ENCODE assay signal across 19 mouse cellular contexts in the genomic region with DNA sequence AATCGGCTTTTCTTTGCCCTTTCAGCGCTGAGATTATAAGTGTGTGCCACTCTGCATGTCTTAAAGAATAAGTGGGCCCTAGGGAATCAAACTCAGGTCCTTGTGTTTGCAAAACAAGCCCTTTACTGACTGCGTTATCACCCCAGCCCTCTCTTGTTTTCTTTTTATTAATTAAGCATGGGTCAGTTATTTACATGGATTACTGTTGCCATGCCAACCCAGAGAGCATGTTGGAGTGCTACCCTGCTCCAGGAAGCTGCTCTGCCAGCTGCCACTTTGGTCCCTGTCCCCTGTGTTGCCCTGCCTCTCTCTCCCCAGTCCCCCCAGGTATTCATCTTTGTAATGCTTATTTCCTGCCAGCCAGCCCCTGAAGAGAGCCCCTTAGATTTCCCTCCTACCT. TPM values are rescaled to one million over a fixed set of nuclear protein-coding genes. Genes with fewer than 3 reads are reported as not detected.
DNase-seq lines count a peak whose midpoint lies in the region; ATAC-seq lines count a peak whose summit lies in the region.
"Had no signal": no experiment of that assay in that cellular context is flagged by ENCODE, and none has a peak within 500 bp of the region (broad histone marks: within the 10 kb centered on the region; RNA-seq: fewer than 3 reads in every experiment).

No protein-coding gene starts in this region.

- no peaks in the 10 kb centered on the region for H3K9me3 ChIP-seq in hindbrain, embryonic 15.5 days
- no peaks in the 10 kb centered on the region for H3K9me3 ChIP-seq in hindbrain, embryonic 13.5 days
- no peaks in the 10 kb centered on the region for H3K9me3 ChIP-seq in midbrain, embryonic 13.5 days
- no peaks in the 10 kb centered on the region for H3K9me3 ChIP-seq in midbrain, embryonic 16.5 days (replicated peaks; ENCODE audit: control insufficient read depth, low read length, poor library complexity, severe bottlenecking)
- H3K9me3 ChIP-seq: embryonic facial prominence, embryonic 10.5 days; embryonic facial prominence, embryonic 12.5 days; forebrain, embryonic 15.5 days had no signal

- WGBS in hindbrain, embryonic 15.5 days: 27% methylated on average over 3 of the region's 3 CpGs
- WGBS in hindbrain, embryonic 13.5 days: 40% methylated on average over 3 of the region's 3 CpGs
- WGBS in midbrain, embryonic 13.5 days: 17% methylated on average over 3 of the region's 3 CpGs
- WGBS in midbrain, embryonic 16.5 days: 14% methylated on average over 3 of the region's 3 CpGs

- DNase-seq in retina, postnatal 1 day: peak; percentile 78
- DNase-seq in retina, embryonic 14.5 days (ENCODE audit: low spot score): no peak
- no peak for DNase-seq in ovary, postnatal 10 days (ENCODE audit: low spot score)
- DNase-seq: adrenal gland, adult 2 months; adrenal gland, postnatal 10 days; adrenal gland, postnatal 25 days; cerebellum, adult 11-12 months; cerebellum, adult 2 months; cerebellum, adult 9-10 months; cerebellum, postnatal 10 days; cerebellum, postnatal 25 days; forebrain, postnatal 0 days had no signal

- no peaks in the 10 kb centered on the region for H3K36me3 ChIP-seq in hindbrain, embryonic 15.5 days
- H3K36me3 ChIP-seq in hindbrain, embryonic 13.5 days: no peaks in the 10 kb centered on the region
- no peaks in the 10 kb centered on the region for H3K36me3 ChIP-seq in midbrain, embryonic 13.5 days
- no peaks in the 10 kb centered on the region for H3K36me3 ChIP-seq in midbrain, embryonic 16.5 days (ENCODE audit: control insufficient read depth, insufficient read depth, low read length)
- H3K36me3 ChIP-seq: embryonic facial prominence, embryonic 10.5 days; embryonic facial prominence, embryonic 12.5 days; forebrain, embryonic 15.5 days had no signal

- ATAC-seq in hindbrain, embryonic 15.5 days (ENCODE audit: low FRiP score, low read depth): 0 out of 2 replicates have a peak, but pooled peaks have one; percentile 42
- ATAC-seq in hindbrain, embryonic 13.5 days (ENCODE audit: low FRiP score): no peak
- ATAC-seq in midbrain, embryonic 13.5 days: peak; percentile 66; the same call in 1 of the 2 replicates
- ATAC-seq in midbrain, embryonic 16.5 days: no peak
- ATAC-seq: forebrain, embryonic 15.5 days; forebrain, postnatal 0 days had no signal

- H3K27me3 ChIP-seq in hindbrain, embryonic 15.5 days: no peaks in the 10 kb centered on the region
- no peaks in the 10 kb centered on the region; the same call in 1 of the 2 replicates for H3K27me3 ChIP-seq in hindbrain, embryonic 13.5 days
- peaks cover 5% of the 10 kb centered on the region for H3K27me3 ChIP-seq in midbrain, embryonic 13.5 days
- no peaks in the 10 kb centered on the region for H3K27me3 ChIP-seq in midbrain, embryonic 16.5 days (ENCODE audit: control insufficient read depth, insufficient read depth, low read depth, low read length)
- H3K27me3 ChIP-seq: embryonic facial prominence, embryonic 12.5 days; forebrain, embryonic 15.5 days had no signal

- H3K27ac ChIP-seq in hindbrain, embryonic 15.5 days (replicated peaks): no peak overlapping the region
- no peak overlapping the region for H3K27ac ChIP-seq in hindbrain, embryonic 13.5 days
- H3K27ac ChIP-seq in midbrain, embryonic 13.5 days: no peak overlapping the region
- H3K27ac ChIP-seq in midbrain, embryonic 16.5 days (ENCODE audit: low read length): no peak overlapping the region
- H3K27ac ChIP-seq: embryonic facial prominence, embryonic 10.5 days; embryonic facial prominence, embryonic 12.5 days; forebrain, embryonic 15.5 days had no signal

- H3K9ac ChIP-seq in hindbrain, embryonic 15.5 days: no peak overlapping the region
- H3K9ac ChIP-seq in hindbrain, embryonic 13.5 days: no peak overlapping the region
- no peak overlapping the region for H3K9ac ChIP-seq in midbrain, embryonic 13.5 days (replicated peaks)
- H3K9ac ChIP-seq in midbrain, embryonic 16.5 days (ENCODE audit: low read depth, low read length): no peak overlapping the region
- H3K9ac ChIP-seq: embryonic facial prominence, embryonic 12.5 days; forebrain, embryonic 15.5 days; forebrain, postnatal 0 days had no signal

- peaks cover 23% of the 10 kb centered on the region for H3K4me1 ChIP-seq in hindbrain, embryonic 15.5 days (replicated peaks)
- H3K4me1 ChIP-seq in hindbrain, embryonic 13.5 days (replicated peaks): peaks cover 28% of the 10 kb centered on the region
- peaks cover 8% of the 10 kb centered on the region for H3K4me1 ChIP-seq in midbrain, embryonic 13.5 days (replicated peaks)
- H3K4me1 ChIP-seq in midbrain, embryonic 16.5 days (ENCODE audit: control insufficient read depth, insufficient read depth, low read length): peaks cover 5% of the 10 kb centered on the region; the same call in 1 of the 2 replicates
- H3K4me1 ChIP-seq: forebrain, embryonic 15.5 days had no signal

- no peak overlapping the region for H3K4me2 ChIP-seq in hindbrain, embryonic 15.5 days
- H3K4me2 ChIP-seq in hindbrain, embryonic 13.5 days: no peak overlapping the region
- no peak overlapping the region for H3K4me2 ChIP-seq in midbrain, embryonic 13.5 days (replicated peaks)
- no peak overlapping the region for H3K4me2 ChIP-seq in midbrain, embryonic 16.5 days (ENCODE audit: low read length)
- H3K4me2 ChIP-seq: embryonic facial prominence, embryonic 12.5 days; forebrain, embryonic 15.5 days had no signal

- no peak overlapping the region for H3K4me3 ChIP-seq in hindbrain, embryonic 15.5 days
- no peak overlapping the region for H3K4me3 ChIP-seq in hindbrain, embryonic 13.5 days
- H3K4me3 ChIP-seq in midbrain, embryonic 13.5 days (replicated peaks): no peak overlapping the region
- H3K4me3 ChIP-seq in midbrain, embryonic 16.5 days (ENCODE audit: low read depth, low read length): no peak overlapping the region
- H3K4me3 ChIP-seq: embryonic facial prominence, embryonic 10.5 days; embryonic facial prominence, embryonic 12.5 days; forebrain, embryonic 15.5 days had no signal

RNA-seq across cellular contexts. Expression of a gene that starts 44.0 kb away (rescaled TPM):
- 4.7 and 4.9 TPM in 2 replicates for polyA plus RNA-seq in hindbrain, embryonic 15.5 days (2015; fragmentation: Nextera tagmentation; extraction: Ambion mirVana)
- polyA plus RNA-seq in hindbrain, embryonic 13.5 days (2015; fragmentation: Nextera tagmentation; extraction: Ambion mirVana): 4.2 TPM in 2 replicates
- polyA plus RNA-seq in midbrain, embryonic 13.5 days (2015; fragmentation: Nextera tagmentation; extraction: Ambion mirVana): 3.8 and 5.0 TPM in 2 replicates
- polyA plus RNA-seq in midbrain, embryonic 16.5 days (2015; fragmentation: Nextera tagmentation; extraction: Ambion mirVana): 3.0 and 3.5 TPM in 2 replicates

Comparison
In these comparisons a context has a peak if more than half of its experiments do, and no peak if none do; other contexts are left out.
1. ATAC-seq: peak in hindbrain, embryonic 15.5 days (single experiment) and midbrain, embryonic 13.5 days (single experiment); none in hindbrain, embryonic 13.5 days (single experiment) and midbrain, embryonic 16.5 days (single experiment).